Mouse (Mus musculus) limb, embryonic 10.5 days (tissue): ENCODE results near the gene Dhdh. TPM values are rescaled to one million over a fixed set of nuclear protein-coding genes. Genes with fewer than 3 reads are reported as not detected.

Experiments used
- DNase-seq: peaks from one replicate; pipeline ENCODE4 v3.0.0-alpha.2; 2017; ENCODE audit warnings: low spot score
- H3K27ac ChIP-seq: fragments of 300-500 bp; sonication (generic); 2 replicates; pipeline ENCODE4 v1.5.1; 2016; ENCODE audit warnings: mild to moderate bottlenecking
- H3K27me3 ChIP-seq: fragments of 300-500 bp; sonication (generic); 2 replicates; pipeline ENCODE4 v1.6.1; 2016; ENCODE audit warnings: low read depth, mild to moderate bottlenecking; ENCODE audit not compliant: poor library complexity, severe bottlenecking
- H3K36me3 ChIP-seq: fragments of 300-500 bp; sonication (generic); 2 replicates; pipeline ENCODE4 v1.6.1; 2016; ENCODE audit warnings: mild to moderate bottlenecking, moderate library complexity
- H3K4me1 ChIP-seq: fragments of 300-500 bp; sonication (generic); 2 replicates; pipeline ENCODE4 v1.6.1; 2016
- H3K4me3 ChIP-seq: fragments of 300-500 bp; sonication (generic); 2 replicates; pipeline ENCODE4 v1.5.1; 2016; ENCODE audit warnings: mild to moderate bottlenecking, moderate library complexity
- H3K9me3 ChIP-seq: fragments of 300-500 bp; sonication (generic); replicated peaks from 2 replicates; pipeline ENCODE4 v1.6.1; 2016; ENCODE audit warnings: mild to moderate bottlenecking
- WGBS: fragments of 180-500 bp; shearing (Covaris S2); methylation state at CpG from one replicate; pipeline ENCODE4 v1.1.7; 2016; 5-methylcytosine and 5-hydroxymethylcytosine counted together
- polyA plus RNA-seq: library from polyadenylated mRNA; unstranded; fragments of >200 nt; fragmentation: Nextera tagmentation; extraction: Ambion mirVana; gene quantifications from 2 replicates; pipeline ENCODE4 v1.2.1, GENCODE M21; 2016

Gene Dhdh
- polyA plus RNA-seq, 1 experiment from 2014 or later = 4.9 TPM

GRCm38 (mm10) chr7:45451344-45451982, 37.1 kb downstream of the Dhdh start:
- DNase-seq = peak; percentile 87
- H3K27me3 ChIP-seq = no peaks in the 10 kb centered on the region
- no peak overlapping the region for H3K4me3 ChIP-seq
- H3K9me3 ChIP-seq = no peaks in the 10 kb centered on the region
- H3K27ac ChIP-seq = no peak overlapping the region
- peaks cover 2% of the 10 kb centered on the region; the same call in 1 of the 2 replicates for H3K4me1 ChIP-seq
- WGBS = 54% methylated on average over 23 of the region's 23 CpGs
- H3K36me3 ChIP-seq = peaks cover 75% of the 10 kb centered on the region

DNA sequence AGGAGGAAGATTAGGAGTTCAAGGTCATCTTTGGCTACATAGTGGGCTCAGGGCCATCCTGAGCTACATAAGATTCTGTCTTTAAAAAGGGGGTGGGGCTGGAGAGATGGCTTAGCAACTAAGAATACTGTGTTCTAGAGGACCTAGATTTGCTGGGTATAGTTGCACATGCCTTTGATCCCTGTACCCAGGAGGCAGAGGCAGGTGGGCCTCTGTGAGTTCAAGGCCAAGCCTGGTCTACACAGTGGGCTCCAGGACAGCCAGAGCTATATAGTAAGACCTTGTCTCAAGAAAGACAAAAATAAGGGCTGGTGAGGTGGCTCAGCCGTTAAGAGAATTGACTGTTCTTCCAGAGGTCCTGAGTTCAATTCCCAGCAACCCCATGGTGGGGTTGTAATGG, 38.6 kb downstream of the Dhdh start:
- Histone ChIP-seq H3K4me3 (no peak overlapping the region), H3K4me1 (peaks cover 2% of the 10 kb centered on the region; the same call in 1 of the 2 replicates), H3K9me3 (no peaks in the 10 kb centered on the region), H3K27me3 (no peaks in the 10 kb centered on the region), H3K36me3 (peaks cover 76% of the 10 kb centered on the region), H3K27ac (no peak overlapping the region)
- WGBS = 97% methylated on average over 1 of the region's 1 CpGs
- DNase-seq = no peak

GRCm38 (mm10) chr7:45447325-45447990, 41.1 kb downstream of the Dhdh start:
- peaks cover 2% of the 10 kb centered on the region; the same call in 1 of the 2 replicates for H3K4me1 ChIP-seq
- no peaks in the 10 kb centered on the region for H3K9me3 ChIP-seq
- no peak overlapping the region for H3K4me3 ChIP-seq
- DNase-seq = peak; percentile 40
- H3K27ac ChIP-seq = no peak overlapping the region
- H3K36me3 ChIP-seq = peaks cover 80% of the 10 kb centered on the region
- 29% methylated on average over 11 of the region's 11 CpGs for WGBS
- H3K27me3 ChIP-seq = no peaks in the 10 kb centered on the region

DNA sequence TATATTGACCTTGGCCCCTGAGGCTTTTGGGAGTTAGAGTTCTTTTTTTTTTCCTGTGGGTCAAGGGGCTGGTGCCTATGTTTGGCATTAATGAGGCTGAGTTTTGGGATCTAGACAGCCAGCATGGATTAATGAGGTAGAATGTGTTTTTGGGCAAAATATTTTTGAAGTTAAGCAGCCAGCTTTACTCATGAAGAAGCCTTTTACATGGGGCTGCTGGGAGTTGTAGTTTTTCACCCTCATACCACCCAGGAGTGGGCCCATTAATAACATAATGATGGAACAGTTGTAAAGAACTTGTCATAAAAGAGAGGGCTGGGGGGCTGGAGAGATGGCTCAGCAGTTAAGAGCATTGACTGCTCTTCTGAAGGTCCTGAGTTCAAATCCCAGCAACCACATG, 42.0 kb downstream of the Dhdh start:
- no peak overlapping the region for H3K27ac ChIP-seq

GRCm38 (mm10) chr7:45443526-45444420, 44.8 kb downstream of the Dhdh start:
- H3K9me3 ChIP-seq = no peaks in the 10 kb centered on the region
- DNase-seq = no peak
- no peak overlapping the region for H3K4me3 ChIP-seq
- 85% methylated on average over 22 of the region's 22 CpGs for WGBS
- H3K27ac ChIP-seq = no peak overlapping the region
- peaks cover 83% of the 10 kb centered on the region for H3K36me3 ChIP-seq
- no peaks in the 10 kb centered on the region for H3K27me3 ChIP-seq
- peaks cover 2% of the 10 kb centered on the region; the same call in 1 of the 2 replicates for H3K4me1 ChIP-seq

More for the DNA sequence above, 42.0 kb downstream of the Dhdh start:
- Histone ChIP-seq H3K4me3 (no peak overlapping the region), H3K36me3 (peaks cover 76% of the 10 kb centered on the region), H3K4me1 (peaks cover 2% of the 10 kb centered on the region; the same call in 1 of the 2 replicates), H3K9me3 (no peaks in the 10 kb centered on the region), H3K27me3 (no peaks in the 10 kb centered on the region)
- DNase-seq = no peak

- peak within 1 kb of the TSS; percentile 75 for H3K27ac ChIP-seq
- peak within 1 kb of the TSS; percentile 35 for H3K4me3 ChIP-seq
- peak; percentile 57 for DNase-seq
- H3K9me3 ChIP-seq = no peaks in the 10 kb centered on the region
- peaks cover 48% of the 10 kb centered on the region for H3K4me1 ChIP-seq
- H3K36me3 ChIP-seq = peaks cover 34% of the 10 kb centered on the region
- 13% methylated on average over 19 of the region's 19 CpGs for WGBS
- no peaks in the 10 kb centered on the region for H3K27me3 ChIP-seq
Measured at GRCm38 (mm10) chr7:45437521-45438276, 50.9 kb downstream of the Dhdh start, which contains the start of gene Ruvbl2. Gene Ruvbl2, minus strand, starts transcription at chr7:45438096.

DNA sequence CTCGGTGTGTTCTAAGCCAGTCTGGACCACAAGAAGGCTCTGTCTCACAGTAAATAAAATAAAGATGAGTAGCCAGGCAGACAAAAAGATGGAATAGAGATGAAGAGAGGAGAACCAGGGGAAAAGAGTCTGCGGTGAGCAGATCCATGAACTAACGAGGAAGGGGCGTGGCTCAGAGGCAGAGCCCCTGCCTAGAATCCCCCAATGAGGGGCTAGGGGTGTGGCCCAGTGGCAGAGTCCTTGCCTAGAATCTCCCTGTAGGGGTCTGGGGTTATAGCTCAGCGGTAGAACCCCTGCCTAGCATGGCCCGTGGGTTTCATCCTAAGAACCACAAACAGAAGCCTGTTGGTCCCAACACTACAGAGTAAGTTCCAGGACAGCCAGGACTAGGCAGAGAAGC, 51.6 kb downstream of the Dhdh start:
- H3K27me3 ChIP-seq = no peaks in the 10 kb centered on the region
- peak; percentile 39 for DNase-seq

DNA sequence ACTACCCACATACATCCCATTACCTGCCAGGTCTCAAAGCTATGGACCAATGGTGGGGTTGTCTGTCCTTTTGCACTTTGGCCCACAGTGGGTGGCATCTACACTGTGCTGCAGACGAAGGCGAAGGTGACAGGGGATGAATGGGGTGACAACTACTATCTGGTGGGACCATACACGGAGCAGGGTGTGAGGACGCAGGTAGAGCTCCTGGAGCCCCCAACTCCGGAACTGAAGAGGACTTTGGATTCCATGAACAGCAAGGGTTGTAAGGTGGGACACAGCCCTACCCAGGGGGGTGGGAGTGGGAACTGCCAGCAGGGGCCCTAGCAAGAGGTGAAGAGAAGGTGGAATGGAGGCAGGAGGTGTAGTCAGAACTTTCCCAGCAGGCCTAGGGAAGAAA, 52.2 kb downstream of the Dhdh start:
- DNase-seq = no peak
- WGBS = 93% methylated on average over 5 of the region's 5 CpGs
- H3K4me3 ChIP-seq = peak overlapping the region; percentile 35; the same call in 1 of the 2 replicates

More for the DNA sequence above, 51.6 kb downstream of the Dhdh start:
- H3K4me3 ChIP-seq = peak overlapping the region; percentile 35
- WGBS = 20% methylated on average over 6 of the region's 6 CpGs
- H3K27ac ChIP-seq = peak overlapping the region; percentile 75
- H3K4me1 ChIP-seq = peaks cover 52% of the 10 kb centered on the region
- peaks cover 35% of the 10 kb centered on the region for H3K36me3 ChIP-seq
- H3K9me3 ChIP-seq = no peaks in the 10 kb centered on the region

GRCm38 (mm10) chr7:45435038-45435437, 53.6 kb downstream of the Dhdh start:
- H3K4me1 ChIP-seq = peaks cover 52% of the 10 kb centered on the region
- peak overlapping the region; percentile 88 for H3K27ac ChIP-seq
- no peak for DNase-seq
- no peaks in the 10 kb centered on the region for H3K9me3 ChIP-seq
- WGBS = 2% methylated on average over 16 of the region's 16 CpGs
- H3K27me3 ChIP-seq = no peaks in the 10 kb centered on the region
- H3K4me3 ChIP-seq = peak overlapping the region; percentile 78
- peaks cover 38% of the 10 kb centered on the region for H3K36me3 ChIP-seq

More for the DNA sequence above, 52.2 kb downstream of the Dhdh start:
- Histone ChIP-seq H3K9me3 (no peaks in the 10 kb centered on the region), H3K27me3 (no peaks in the 10 kb centered on the region), H3K36me3 (peaks cover 38% of the 10 kb centered on the region), H3K4me1 (peaks cover 52% of the 10 kb centered on the region), H3K27ac (no peak overlapping the region; the same call in 1 of the 2 replicates)

DNA sequence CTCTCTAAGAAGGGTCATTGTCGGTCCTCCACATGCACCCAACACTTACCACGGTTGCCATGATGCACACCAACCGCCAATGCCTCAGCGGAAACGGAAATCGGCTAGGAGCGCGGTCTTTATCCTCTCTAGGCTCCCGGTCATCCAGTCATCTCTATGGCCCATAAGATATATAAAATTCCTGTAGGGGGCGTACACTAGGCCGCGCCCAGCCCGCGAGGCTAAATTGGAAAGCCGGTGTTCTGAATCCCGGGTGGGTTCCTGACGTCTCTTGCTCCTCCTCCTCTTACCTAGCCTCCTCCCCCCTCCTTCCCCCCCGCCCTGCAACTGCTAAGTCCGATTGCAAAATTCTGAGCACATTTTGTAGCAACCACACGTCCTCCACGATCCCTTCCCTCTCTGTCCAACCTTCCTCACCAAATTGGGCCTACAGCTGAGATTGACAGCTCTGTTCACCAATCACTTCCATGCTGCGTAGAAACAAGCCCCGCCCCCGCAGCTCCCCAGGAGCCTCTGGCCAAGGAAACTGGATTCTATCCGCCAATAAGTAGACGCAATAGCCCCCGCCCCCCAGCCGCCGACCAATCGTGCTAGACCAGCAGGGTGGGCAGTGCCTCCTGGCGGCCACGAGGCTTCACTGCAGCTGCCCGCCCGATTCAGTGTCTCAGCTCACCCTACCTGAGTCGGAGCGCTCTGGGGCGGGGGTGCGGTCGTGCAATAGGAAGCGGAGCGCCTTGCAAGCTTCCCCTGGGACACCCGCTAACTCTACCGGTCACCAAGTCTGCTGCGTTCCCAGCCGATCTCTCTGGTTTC, 54.2 kb downstream of the Dhdh start, which contains the start of gene Gys1:
Gys1 (plus strand) TSS at position 642 of the 813 bp plus-strand sequence.
- H3K36me3 ChIP-seq = peaks cover 38% of the 10 kb centered on the region
- WGBS = under 1% methylated on average over 45 of the region's 45 CpGs
- peak within 1 kb of the TSS; percentile 88 for H3K27ac ChIP-seq
- H3K27me3 ChIP-seq = no peaks in the 10 kb centered on the region
- peaks cover 52% of the 10 kb centered on the region for H3K4me1 ChIP-seq
- H3K4me3 ChIP-seq = peak within 1 kb of the TSS; percentile 78
- H3K9me3 ChIP-seq = no peaks in the 10 kb centered on the region
- DNase-seq = peak; percentile 100

DNA sequence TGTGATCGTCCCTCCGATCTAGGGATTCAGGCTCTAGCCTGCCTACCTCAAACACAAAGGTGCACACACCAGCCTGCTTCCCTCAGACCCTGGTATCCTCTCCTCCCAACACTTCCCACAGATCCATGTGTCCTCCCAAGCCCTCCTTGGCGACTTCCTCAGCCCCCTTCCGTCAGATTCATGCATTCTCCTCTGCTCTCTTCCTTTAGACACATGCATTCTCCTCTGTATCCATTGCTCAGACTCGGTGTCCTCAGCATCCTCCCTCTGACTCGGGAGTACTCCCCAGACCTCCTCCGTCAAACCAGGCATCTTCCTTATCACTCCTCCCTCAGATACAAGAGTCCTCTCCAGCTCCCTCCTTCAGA, 54.8 kb downstream of the Dhdh start:
- H3K9me3 ChIP-seq = no peaks in the 10 kb centered on the region
- under 1% methylated on average over 7 of the region's 7 CpGs for WGBS
- peaks cover 52% of the 10 kb centered on the region for H3K4me1 ChIP-seq
- DNase-seq = no peak
- H3K27me3 ChIP-seq = no peaks in the 10 kb centered on the region
- H3K36me3 ChIP-seq = peaks cover 41% of the 10 kb centered on the region
- peak overlapping the region; percentile 78 for H3K4me3 ChIP-seq
- peak overlapping the region; percentile 88 for H3K27ac ChIP-seq
